Comparison of ENCODE assay signal across 23 mouse cellular contexts in the genomic region with DNA sequence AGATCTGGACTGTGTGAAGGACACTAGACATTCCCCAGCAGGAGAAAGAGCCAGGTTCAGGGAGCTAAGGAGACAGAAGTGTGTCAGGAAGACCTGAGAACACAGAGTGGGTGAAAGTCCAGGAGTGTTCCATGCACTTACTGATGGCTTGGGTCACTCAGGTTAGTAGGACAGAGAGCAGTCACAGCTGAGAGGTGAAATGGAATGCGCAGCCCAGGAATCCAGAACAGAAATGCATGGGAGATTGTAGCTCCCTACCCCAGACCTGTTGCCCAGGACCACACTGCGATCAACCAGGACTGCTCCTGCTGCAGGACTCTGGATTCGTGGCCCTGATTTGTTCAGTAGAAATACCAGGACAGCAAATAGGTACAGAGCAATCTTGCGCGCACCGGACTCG. TPM values are rescaled to one million over a fixed set of nuclear protein-coding genes. Genes with fewer than 3 reads are reported as not detected.
"Had no signal": no experiment of that assay in that cellular context is flagged by ENCODE, and none has a peak within 500 bp of the region (broad histone marks: within the 10 kb centered on the region; RNA-seq: fewer than 3 reads in every experiment).

No protein-coding gene starts in this region.

- H3K9me3 ChIP-seq: limb, embryonic 12.5 days; limb, embryonic 15.5 days; midbrain, embryonic 15.5 days; neural tube, embryonic 15.5 days had no signal

- H3K27me3 ChIP-seq: limb, embryonic 12.5 days; limb, embryonic 15.5 days; midbrain, embryonic 12.5 days; midbrain, embryonic 15.5 days; neural tube, embryonic 12.5 days; neural tube, embryonic 15.5 days had no signal

- H3K4me3 ChIP-seq: limb, embryonic 12.5 days; limb, embryonic 15.5 days; midbrain, embryonic 12.5 days; midbrain, embryonic 15.5 days; neural tube, embryonic 12.5 days; neural tube, embryonic 15.5 days had no signal

- H3K36me3 ChIP-seq: limb, embryonic 12.5 days; limb, embryonic 15.5 days; midbrain, embryonic 12.5 days; midbrain, embryonic 15.5 days; neural tube, embryonic 12.5 days; neural tube, embryonic 15.5 days had no signal

- H3K4me1 ChIP-seq: limb, embryonic 12.5 days; limb, embryonic 15.5 days; midbrain, embryonic 12.5 days; midbrain, embryonic 15.5 days; neural tube, embryonic 12.5 days; neural tube, embryonic 15.5 days had no signal

- H3K4me2 ChIP-seq: limb, embryonic 12.5 days; limb, embryonic 15.5 days; liver, embryonic 11.5 days; lung, embryonic 14.5 days; midbrain, embryonic 12.5 days; midbrain, embryonic 15.5 days; neural tube, embryonic 12.5 days; neural tube, embryonic 15.5 days had no signal

- DNase-seq: left cerebral cortex, postnatal 4 days; liver, postnatal 0 days; lung, embryonic 14.5 days; right cerebral cortex, adult 18-20 months; right cerebral cortex, postnatal 14 days; right cerebral cortex, postnatal 4 days; thymus, postnatal 25 days had no signal

- H3K9ac ChIP-seq: limb, embryonic 12.5 days; limb, embryonic 15.5 days; liver, embryonic 14.5 days; liver, postnatal 0 days; lung, embryonic 14.5 days; midbrain, embryonic 12.5 days; midbrain, embryonic 15.5 days; neural tube, embryonic 12.5 days; neural tube, embryonic 15.5 days had no signal

- ATAC-seq: liver, postnatal 0 days; lung, postnatal 0 days; midbrain, embryonic 15.5 days had no signal

- H3K27ac ChIP-seq: limb, embryonic 12.5 days; limb, embryonic 15.5 days; liver, embryonic 14.5 days; macrophage; midbrain, embryonic 12.5 days; midbrain, embryonic 15.5 days; neural tube, embryonic 12.5 days; neural tube, embryonic 15.5 days had no signal

RNA-seq across cellular contexts. Expression of a gene that starts 29.1 kb away (rescaled TPM):
- total RNA-seq: left cerebral cortex, postnatal 4 days had no signal
- polyA plus RNA-seq: intestine, embryonic 14.5 days; limb, embryonic 15.5 days; liver, embryonic 11.5 days; liver, postnatal 0 days; lung, embryonic 14.5 days; lung, postnatal 0 days; midbrain, embryonic 12.5 days; neural tube, embryonic 12.5 days; stomach, embryonic 16.5 days; thymus, postnatal 0 days had no signal

RNA-seq across cellular contexts. Expression of a gene that starts 47.0 kb away (rescaled TPM):
- total RNA-seq: left cerebral cortex, adult 8-10 months; left cerebral cortex, postnatal 14 days; left cerebral cortex, postnatal 4 days; megakaryocyte, adult 5-6 weeks had no signal
- polyA plus RNA-seq: limb, embryonic 12.5 days; limb, embryonic 15.5 days; liver, embryonic 11.5 days; lung, embryonic 14.5 days; lung, postnatal 0 days; macrophage; midbrain, embryonic 12.5 days; midbrain, embryonic 15.5 days; neural tube, embryonic 12.5 days; neural tube, embryonic 15.5 days; thymus, postnatal 0 days had no signal
